Mouse (Mus musculus): ENCODE data around the gene Slc25a34.

The Slc25a34 gene

DNA sequence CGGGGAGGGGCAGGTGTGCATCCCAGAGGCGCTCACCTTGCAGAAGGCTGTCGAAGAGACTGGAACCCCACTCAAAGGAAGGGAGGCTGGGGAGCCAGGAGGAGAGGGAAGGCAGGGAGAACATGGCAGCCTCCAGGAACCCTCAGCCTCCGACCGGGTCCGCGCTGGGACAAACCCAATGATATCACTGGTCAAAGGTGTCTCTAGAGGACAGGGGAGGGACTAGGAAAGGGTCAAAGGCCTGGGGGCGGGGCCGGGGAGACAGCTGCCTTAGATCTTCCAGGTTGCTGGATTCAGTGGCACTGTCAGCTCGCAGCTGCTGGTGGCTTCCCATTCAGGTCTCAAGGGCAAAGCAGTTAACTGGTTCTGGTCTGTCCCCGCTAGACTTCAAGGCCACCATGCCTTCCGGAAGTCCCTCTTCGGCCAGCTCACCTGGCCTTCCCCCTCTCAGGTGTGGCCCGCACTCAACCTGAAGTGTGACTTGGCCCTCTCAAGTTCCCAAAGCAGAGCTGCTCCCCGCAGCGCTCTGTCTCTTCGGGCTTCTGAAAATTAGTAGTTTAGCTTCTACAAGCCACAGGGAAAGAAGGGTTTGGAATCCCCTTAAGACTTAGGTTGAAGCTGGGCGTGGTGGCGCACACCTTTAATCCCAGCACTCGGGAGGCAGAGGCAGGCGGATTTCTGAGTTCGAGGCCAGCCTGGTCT, 5.6 kb downstream of the Slc25a34 start:
- DNase-seq (ENCODE audit: low spot score): no peak

DNA sequence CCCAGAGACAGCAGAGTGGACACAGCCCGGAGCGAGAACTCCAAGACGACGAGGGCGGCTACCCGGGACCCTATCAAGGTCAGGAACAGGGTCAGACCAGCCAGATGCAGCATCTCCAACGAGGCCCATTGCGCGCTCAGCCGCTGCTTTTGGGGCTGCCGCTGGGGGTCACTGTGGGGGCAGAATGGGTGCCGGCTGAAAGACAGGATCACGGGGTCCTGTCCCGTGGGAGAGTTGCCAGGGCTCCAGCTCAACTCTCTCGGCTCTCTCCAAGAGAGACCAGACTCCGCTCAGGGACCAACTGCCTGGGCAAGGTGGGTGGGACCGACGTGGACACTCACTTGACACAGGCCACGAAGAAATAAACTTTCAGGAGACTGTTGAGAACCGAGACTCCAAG, 6.3 kb downstream of the Slc25a34 start:
- DNase-seq (ENCODE audit: low spot score): peak; percentile 73

DNA sequence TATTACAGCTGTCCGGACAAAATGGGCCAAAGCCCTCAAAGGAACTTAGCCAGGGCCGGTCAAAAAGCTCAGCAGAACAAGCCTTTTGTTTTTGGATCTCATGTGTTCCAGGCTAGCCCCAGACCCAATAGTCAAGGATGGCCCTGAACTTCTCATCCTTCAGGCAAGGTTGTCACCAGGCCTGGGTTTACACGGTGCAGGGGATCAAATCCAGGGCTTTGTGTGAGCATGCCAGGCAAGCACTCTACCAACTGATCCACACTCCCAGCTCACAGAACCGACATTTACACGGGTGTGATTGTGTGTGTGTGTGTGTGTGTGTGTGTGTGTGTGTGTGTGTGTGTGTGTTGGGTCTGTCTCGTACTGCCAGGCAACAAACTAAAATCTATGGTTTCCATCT, 6.8 kb downstream of the Slc25a34 start:
- DNase-seq (ENCODE audit: low spot score): no peak

DNA sequence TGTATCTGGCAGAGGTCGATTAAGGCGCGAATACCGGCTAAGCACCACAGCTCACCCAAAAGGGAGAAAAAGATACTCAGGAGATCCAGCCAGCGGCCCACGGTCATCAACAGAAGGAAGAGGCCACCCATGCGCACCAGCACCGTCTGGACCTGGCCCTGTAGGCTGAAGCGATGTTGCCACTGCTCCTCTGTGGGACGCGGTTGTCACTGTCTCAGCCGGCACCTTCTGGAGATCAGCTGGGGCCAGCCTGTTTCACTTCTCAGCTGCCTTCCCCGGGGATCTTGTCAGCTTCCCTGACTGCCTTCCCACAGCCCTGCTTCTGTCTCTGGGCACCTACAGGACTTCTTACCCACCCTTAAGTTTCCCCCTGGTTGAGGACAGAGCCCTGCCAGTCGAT, 8.7 kb downstream of the Slc25a34 start:
- no peak for DNase-seq (ENCODE audit: low spot score)

DNA sequence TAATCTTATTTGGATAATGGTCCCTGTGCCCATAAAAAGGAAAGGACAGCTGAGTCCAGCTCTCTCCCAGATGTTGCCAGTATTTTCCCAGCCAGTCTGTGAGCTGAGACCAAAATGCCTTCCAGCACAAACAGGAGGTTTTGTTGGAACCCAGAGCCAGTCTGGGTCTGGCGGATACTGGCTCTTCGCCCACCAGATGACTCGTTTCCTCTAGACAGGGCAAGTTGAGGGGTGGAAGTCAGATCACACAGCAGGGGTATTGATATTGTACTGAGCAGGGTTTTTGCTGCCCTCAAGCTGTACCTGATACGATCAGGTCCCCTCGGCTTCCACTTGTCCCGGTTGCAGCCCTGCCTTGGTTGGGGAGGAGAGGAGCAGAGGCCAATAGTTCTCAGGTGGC, 14.1 kb downstream of the Slc25a34 start:
- no peak for DNase-seq (ENCODE audit: low spot score)

DNA sequence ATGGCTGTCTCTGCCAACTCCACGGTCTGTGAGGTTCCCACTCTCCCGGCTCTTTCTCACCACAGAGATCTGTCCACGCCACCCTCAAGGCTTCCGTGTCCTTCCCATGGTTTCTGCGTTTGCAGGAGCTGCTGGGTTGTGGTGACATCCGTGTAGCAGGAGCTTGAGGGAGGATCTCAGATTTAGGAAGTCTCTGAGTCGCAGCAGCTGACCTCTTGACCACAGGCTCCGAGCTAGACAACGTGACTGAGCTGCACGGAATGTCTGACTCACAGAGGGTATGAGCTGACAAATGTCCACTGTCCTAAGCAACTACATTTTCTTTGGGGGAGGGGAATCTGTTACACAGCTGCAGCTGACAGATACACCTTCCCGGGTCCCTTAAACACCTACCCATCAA, 17.8 kb downstream of the Slc25a34 start, which contains the start of gene Fblim1:
TSS of gene Fblim1 (minus strand) at position 236 of the 400 bp plus-strand sequence.
- no peak for DNase-seq (ENCODE audit: low spot score)

DNA sequence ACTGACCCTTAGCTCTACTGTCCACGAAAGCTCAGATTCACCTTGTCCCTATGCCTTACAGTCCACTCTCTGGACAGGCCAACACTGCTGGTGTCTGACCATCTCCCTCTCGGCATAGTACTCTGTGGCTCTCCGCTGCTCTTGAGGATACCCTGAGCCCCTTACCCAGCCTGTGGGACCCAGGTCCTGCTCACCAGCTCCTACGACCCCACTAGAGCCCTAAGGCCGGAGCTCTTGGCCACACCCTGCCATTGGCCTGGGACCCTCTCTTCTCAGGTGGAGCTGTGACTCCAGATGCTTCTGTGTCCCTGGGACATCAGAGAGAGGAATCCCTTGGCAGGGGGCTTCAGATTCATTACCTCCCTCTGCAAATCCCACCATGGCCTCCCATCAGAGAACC, 18.2 kb downstream of the Slc25a34 start:
- DNase-seq (ENCODE audit: low spot score): no peak

DNA sequence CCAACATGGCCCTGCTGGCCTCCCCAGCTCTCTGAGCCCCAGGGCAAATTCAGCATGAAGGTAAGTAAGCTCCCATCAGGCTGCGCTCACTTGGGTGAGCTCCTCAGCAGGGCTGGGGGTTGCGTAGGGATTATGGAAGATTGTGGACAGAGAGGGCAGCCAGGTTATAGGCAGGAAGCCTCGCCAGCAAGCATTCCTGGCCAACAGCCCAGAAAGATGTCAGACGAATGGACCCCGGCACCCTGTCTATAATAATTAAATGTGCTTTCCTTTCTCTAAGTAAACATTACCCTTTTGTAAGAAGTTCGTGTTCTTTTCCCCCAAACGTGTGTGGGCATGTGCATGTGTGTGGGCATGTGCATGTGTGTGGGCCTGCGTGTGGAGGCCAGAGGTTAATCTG, 19.1 kb downstream of the Slc25a34 start:
- DNase-seq (ENCODE audit: low spot score): peak; percentile 61

DNA sequence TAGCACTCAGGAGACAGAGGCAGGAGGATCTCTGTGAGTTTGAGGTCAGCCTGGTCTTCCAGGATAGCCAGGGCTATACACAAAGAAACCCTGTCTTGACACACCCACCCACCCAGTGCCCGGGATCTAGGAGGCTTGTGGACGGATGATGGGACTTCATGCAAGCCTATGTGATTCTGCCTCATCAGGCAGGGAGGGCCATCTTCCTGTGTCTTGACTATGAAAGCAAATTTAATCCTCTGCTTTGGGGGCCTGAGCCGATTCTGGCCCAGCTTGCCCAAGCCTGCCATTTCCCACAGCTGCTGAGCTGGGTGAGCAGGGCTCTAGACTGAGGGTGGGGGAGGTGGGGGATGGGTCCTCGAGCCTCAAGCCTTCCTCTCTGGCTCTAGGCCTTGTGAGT, 19.7 kb downstream of the Slc25a34 start:
- no peak for DNase-seq (ENCODE audit: low spot score)

DNA sequence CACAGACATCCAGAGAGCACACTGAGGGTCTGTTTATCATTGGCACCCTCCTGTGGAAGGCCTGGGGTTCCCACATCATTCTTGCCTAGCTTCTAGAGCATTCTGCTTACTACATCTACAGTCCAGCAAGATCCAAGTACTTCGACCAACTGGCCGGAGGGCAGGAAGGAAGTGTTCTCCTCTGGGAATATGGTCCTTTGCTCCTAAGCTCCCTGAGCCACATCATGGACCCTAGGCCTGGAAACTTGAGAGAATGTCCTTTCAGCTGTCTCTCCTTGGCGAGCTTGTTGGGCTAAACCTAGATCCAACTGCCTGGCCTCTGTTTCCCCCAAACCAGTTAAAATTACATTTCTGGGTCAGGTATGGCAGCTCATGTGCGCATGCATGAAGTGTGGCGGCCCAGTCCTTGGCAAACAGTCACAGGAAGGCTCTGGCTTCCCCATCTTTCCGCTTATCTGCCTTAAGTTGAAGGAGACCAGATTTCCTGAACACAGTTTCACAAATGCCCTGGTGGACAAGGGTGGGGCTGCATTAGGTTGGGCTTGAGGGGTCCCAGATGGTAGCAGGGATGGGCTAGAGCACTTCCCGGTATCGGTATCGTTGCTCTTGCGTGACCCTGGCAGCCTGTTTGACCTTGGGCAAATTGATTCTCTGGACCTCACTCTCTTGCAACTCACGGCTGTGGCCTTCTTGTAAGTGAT, 20.9 kb downstream of the Slc25a34 start:
- no peak for DNase-seq (ENCODE audit: low spot score)

DNA sequence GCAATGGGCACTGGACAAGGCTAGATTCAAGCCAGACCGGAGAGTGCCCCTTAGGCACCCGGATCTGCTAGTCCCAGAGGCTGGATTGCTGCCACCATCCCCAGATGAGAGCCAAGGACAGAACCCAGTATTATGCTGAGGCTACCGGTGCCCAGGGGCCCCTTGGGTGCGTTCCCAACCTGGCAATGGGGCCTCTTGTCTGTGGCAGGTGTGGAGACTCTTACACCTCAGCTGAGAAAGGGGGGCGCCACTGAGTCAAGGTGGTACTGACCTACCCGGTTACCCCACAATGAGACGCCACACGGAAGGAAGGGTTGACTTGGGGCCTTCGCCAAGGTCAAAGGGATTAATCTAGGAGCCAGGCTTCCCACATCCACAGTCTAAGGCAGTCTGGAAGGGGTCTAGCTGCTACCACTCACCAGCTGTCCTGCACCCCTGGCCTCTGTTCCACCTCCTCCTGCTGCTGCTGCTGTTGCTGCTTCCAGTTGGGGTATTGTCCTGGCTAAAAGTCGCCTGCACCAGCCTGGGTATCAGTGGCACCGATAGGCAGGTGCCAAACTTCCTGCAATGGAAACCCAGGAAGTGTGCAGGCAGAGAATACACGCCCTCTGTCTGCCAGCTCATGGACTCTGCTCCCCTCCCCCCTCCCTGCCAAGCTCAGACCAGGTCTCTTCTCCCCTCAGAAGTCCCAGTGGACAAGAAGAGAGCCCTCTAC, 22.3 kb downstream of the Slc25a34 start:
- no peak for DNase-seq (ENCODE audit: low spot score)

DNA sequence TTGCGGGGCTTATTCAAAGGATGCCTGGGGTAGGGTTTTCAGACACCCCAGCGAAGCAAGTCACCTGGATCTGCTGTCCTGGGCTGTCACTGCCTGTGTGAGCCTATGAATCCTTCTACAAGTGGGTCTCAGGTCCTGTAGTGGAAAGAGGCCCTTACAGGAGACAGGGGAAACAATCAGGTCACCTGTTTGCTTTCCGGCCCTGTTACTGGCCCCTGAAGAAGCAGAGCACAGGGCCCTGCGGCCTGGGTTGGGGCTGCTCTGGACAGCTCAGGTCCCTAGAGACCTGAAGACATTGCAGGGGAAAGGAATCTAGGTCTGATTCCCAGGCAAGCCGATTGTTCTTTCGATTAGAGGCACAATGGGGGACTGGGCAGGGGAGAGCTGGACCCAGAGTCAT, 23.3 kb downstream of the Slc25a34 start:
- no peak for DNase-seq (ENCODE audit: low spot score)

DNA sequence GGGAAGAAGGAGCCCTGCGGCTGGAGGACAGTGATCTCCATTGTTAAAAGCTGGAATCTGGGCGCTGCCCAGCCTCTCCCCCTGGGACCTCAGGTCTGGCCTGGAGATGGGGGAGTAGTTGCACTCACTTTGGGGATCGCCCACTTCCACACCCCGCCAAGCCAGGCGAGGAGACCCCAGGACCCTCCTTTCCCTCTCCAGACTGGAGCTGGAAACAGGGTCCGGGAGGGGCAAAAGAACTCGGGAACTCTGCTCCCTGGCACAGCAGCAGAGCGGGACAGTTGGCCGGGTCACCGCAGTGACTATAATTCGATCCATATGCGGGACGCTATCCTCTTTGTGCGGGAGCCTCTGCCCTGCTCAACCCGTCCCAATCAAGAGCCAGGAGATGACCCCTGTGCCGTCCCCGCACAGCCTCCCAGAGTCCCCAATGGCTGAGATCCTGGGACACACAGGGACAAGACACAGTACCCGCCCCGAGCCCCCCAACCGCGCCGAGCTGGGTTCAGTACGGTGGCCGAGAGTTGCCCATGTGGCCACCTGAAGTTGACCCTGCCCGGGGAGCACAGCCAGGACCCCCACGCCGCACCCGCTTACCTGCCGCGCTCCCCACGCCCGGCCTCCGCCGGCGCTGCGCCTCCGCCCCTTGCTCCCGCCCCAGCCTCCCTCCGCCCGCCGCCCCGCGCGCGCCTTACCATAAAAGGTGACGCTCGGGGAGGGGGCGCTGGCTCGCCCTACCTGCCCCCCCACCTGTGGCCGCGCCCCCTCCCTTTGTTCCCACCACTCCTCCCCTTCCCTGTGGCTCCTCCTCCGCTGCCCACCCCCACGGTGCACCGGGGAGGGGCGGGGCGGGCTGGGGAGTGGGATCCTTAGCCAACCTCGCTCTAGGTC, 24.1 kb downstream of the Slc25a34 start:
- no peak for DNase-seq (ENCODE audit: low spot score)

DNA sequence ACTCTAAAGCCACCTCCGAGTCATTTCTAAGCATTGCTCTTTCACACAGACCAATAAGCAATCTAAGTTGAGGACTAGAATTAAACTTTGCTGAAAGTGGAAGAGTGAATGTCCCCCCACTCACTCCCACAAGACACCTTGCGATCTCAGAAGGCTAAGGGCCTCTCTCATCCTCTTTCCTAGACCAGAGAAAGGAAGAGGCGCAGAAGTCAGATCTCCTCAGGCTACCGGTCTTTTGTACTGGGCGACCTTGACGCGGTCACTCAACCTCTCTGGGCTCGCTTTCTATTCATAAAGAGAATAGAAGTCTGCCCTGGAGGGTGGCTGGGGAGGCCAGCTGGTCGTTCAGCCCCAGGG, 24.7 kb downstream of the Slc25a34 start:
- no peak for DNase-seq (ENCODE audit: low spot score)

DNA sequence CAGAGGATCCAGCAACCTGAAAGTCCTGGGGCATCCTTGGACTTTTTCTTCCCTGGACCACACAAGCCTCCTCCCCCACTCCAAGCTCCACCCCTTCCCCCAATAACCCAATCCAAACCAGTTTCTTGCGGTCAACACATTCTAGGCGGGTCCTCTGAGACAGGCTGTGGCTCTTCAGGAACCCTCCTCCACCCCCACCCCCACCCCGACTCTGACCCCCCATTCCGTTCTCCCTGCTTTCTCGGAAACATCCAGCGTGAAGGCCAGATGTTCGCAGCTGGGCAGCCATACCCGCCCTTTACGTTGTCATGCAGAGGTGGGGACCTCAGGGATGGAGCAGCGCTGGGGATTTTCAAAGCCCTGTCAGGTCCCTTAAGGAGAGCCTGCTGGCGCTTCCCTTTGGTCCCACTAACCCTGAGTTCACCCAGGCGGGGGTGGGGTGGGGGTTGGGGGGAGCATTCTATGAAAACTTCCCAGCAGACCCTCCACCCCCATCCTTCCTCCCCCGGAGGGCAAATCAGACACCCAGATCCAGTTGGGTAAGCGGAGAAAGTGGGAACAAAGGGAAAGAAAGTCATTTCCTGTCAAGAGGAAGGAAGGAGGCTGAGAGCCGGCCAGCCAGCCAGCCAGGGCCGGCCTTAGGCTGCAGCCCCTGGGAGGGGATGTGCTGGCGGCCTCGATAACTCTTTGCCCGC, 25.3 kb downstream of the Slc25a34 start:
- DNase-seq (ENCODE audit: low spot score): no peak

DNA sequence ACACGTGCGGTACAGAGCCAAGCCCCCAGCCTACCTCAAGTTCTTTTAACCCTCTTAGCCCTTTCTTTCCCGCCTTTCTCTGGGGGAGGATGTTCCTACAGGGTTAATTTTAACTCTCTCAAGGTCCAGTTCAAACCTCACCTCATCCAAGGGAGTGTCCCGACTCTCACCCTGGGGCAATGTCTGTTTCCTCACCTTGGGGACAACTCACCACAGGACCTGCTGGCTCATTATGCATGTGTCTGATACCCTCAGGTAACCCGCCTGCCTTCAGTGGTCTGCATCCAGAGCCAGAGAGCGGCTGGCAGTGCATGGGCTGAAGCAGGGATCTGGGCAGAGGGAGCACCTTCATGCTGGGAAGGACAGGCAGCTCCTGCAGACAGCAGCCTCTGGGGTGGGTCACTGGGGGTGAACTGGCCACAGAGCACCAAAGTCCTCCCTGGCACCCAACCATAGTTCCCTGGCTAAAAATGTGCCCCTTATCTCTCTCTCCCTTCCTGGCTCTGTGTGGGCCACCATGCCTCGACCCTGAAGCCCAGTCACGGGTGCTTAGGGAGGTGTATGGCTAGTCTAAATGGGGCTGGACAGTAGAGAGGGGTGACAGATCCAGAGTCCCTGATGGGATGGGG, 26.8 kb downstream of the Slc25a34 start:
- no peak for DNase-seq (ENCODE audit: low spot score)

DNA sequence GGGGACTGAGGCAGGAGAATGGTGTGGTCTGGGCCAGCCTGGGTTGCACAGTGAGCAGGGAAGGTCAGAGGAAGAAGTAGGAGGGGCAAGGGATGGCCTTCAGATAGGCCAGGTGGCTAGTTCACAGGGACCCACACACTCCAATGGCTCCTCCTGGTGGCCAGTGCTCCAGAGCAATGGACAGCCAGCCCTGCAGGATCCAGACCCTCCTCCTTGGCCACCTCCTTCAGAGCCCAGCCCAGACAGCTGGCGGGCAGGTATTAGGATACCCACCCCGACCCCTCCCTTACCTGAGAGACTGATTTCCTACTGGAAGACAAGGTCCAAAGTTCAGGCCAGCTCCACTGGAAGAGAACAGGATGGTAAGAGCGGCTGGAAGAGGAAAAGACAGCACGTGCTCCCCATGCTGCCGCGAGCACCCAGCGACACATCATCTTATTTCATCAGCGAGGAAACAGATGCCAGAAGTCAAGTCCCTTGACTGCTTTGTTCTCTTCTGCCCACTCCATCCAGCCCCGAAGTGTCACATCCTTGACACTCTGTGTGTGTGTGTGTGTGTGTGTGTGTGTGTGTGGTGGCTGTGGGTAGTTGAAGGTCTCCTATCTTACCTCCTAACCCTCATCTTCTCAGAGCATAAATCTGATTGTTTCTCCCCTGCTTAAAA, 27.9 kb downstream of the Slc25a34 start:
- DNase-seq (ENCODE audit: low spot score): no peak

DNA sequence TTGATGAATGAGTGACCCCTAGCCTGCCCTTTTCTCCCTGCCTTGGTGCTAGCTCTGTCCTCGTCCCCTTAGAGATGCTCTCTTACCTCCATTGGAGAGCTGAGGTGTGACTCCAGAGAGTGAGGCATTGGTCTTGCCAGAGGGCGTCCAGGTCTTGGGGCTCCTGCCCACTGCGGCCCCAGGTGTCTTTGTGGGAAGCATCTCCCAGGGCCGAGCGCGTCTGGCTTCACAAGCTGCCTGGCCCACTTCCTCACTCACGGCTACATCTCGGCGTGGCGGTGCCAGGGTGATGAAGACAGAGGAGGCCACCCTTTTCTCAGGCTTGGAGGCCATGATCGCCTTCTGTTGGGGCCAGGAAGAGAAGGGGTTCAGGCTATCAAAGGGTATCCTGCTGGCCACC, 28.5 kb downstream of the Slc25a34 start:
- DNase-seq (ENCODE audit: low spot score): no peak

DNA sequence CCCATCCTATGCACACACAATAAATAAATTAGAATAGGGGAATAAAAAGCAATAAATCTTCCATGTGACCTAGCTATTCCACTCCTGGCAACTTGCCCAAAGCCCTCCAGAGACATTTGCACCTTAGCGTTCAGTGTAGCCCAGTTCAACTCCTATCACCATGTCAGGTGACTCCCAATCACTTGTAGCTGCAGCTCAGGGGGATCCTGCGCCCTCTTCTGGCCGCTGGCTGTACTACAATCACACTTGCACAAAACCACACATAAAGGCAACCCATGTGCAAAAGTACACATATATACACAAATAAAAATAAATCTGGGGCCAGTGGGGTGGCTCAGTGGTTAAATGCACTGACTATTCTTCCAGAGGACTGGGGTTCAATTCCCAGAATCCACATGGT, 32.1 kb downstream of the Slc25a34 start:
- no peak for DNase-seq (ENCODE audit: low spot score)

DNA sequence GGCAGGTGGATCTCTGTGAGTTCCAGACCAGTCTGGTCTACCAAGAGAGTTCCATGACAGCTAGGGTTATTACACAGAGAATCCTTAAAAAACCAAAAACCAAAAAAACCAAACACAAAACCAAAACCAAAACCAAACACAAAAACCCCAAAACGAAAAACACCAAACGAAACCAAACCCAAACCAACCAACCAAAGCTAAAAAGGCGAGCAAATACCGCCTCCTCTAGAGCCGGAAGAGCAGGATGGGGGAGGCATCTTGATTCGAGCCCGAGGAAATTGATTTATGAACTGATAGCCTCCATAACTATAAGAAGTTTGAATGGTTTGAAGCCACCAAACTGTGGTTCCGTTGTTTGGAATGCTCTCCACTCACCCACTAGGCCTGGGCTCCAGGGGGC, 39.7 kb downstream of the Slc25a34 start:
- DNase-seq (ENCODE audit: low spot score): no peak

DNA sequence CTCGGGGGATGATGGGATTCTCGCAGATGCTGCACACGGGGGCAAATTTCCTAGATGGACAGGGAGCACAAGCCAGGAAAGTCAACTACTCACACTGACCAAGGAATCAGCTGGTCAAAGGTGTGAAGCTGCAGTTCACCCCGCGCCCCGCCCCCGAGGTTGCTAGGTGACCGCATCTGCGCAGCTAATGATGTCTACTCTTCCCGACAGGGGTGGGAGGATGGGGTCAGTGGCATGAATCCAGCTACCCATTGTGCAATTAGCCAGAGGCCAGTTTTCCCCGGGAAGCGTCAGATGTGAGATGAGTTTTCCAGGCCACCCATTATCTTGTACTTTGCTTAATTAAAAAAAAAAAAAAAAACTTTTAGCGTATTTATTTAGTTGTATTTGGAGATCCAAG, 42.6 kb downstream of the Slc25a34 start:
- DNase-seq (ENCODE audit: low spot score): no peak
